In the genomic region with DNA sequence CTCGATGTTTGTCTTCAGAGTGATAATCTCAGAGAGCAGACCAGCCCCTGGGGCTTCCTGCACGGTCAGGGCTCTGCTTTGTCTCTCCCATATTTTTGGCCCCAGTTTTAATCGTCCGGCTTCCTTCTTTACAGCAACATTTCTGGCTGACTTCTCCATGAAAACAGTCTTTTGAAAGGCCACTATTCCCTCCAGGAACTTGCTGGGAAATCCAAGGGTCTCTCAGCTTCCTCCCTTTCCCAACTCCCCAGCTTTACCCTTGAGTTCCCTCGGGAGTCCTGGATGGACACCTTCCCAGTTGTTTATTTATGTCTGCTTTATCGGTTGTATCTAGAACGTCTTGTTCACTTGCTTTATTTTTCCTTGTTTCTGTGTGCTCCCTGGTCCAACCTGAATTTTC, we compare ENCODE assay signal across 18 mouse cellular contexts.
DNase-seq lines count a peak whose midpoint lies in the region; ATAC-seq and TF ChIP-seq lines count a peak whose summit lies in the region.
"Had no signal": no experiment of that assay in that cellular context is flagged by ENCODE, and none has a peak within 500 bp of the region (broad histone marks: within the 10 kb centered on the region; RNA-seq: fewer than 3 reads in every experiment).

No protein-coding gene starts in this region.

- H3K9ac ChIP-seq in heart, embryonic 11.5 days (ENCODE audit: low read depth, low read length), result no peak overlapping the region
- no peak overlapping the region for H3K9ac ChIP-seq in heart, postnatal 0 days (replicated peaks; ENCODE audit: low read depth, low read length)
- no peak overlapping the region for H3K9ac ChIP-seq in kidney, embryonic 15.5 days
- H3K9ac ChIP-seq: embryonic facial prominence, embryonic 15.5 days; liver, postnatal 0 days; midbrain, embryonic 12.5 days; neural tube, embryonic 13.5 days had no signal

- WGBS in heart, embryonic 11.5 days (ENCODE audit: insufficient replicate concordance), result 18% methylated on average over 7 of the region's 7 CpGs
- WGBS in heart, postnatal 0 days, result 20% methylated on average over 7 of the region's 7 CpGs
- WGBS in kidney, embryonic 15.5 days, result 44% methylated on average over 7 of the region's 7 CpGs

- no peaks in the 10 kb centered on the region for H3K27me3 ChIP-seq in heart, embryonic 11.5 days (ENCODE audit: control insufficient read depth, insufficient read depth, low read length)
- H3K27me3 ChIP-seq in heart, postnatal 0 days (ENCODE audit: control insufficient read depth, insufficient read depth, low read length), result no peaks in the 10 kb centered on the region
- H3K27me3 ChIP-seq in testis, adult 2 months (ENCODE audit: control insufficient read depth, insufficient read depth, low read length), result no peaks in the 10 kb centered on the region
- no peaks in the 10 kb centered on the region for H3K27me3 ChIP-seq in kidney, embryonic 15.5 days
- H3K27me3 ChIP-seq: embryonic facial prominence, embryonic 15.5 days; neural tube, embryonic 13.5 days had no signal

- peaks cover 17% of the 10 kb centered on the region for H3K4me1 ChIP-seq in heart, embryonic 11.5 days (ENCODE audit: control insufficient read depth, insufficient read depth, low read length)
- peaks cover 23% of the 10 kb centered on the region for H3K4me1 ChIP-seq in heart, postnatal 0 days (ENCODE audit: control insufficient read depth, insufficient read depth)
- no peaks in the 10 kb centered on the region for H3K4me1 ChIP-seq in testis, adult 2 months (ENCODE audit: control insufficient read depth, insufficient read depth, low read length)
- H3K4me1 ChIP-seq in kidney, embryonic 15.5 days, result no peaks in the 10 kb centered on the region
- H3K4me1 ChIP-seq: hindbrain, embryonic 10.5 days had no signal

- H3K4me3 ChIP-seq in heart, embryonic 11.5 days (ENCODE audit: low read depth, low read length), result no peak overlapping the region
- H3K4me3 ChIP-seq in heart, postnatal 0 days (ENCODE audit: low read depth, low read length), result no peak overlapping the region
- H3K4me3 ChIP-seq in testis, adult 2 months (ENCODE audit: control insufficient read depth, low read depth, low read length), result no peak overlapping the region
- no peak overlapping the region for H3K4me3 ChIP-seq in kidney, embryonic 15.5 days (replicated peaks)
- H3K4me3 ChIP-seq: embryonic facial prominence, embryonic 15.5 days; hindbrain, embryonic 10.5 days; midbrain, embryonic 12.5 days; neural tube, embryonic 13.5 days had no signal

- DNase-seq in ovary, adult 18-20 months (ENCODE audit: low spot score), result peak; percentile 30
- no peak for DNase-seq in ovary, postnatal 10 days (ENCODE audit: low spot score)
- no peak for DNase-seq in heart, postnatal 0 days (ENCODE audit: low spot score)
- DNase-seq in lung, postnatal 4 days, result no peak
- no peak for DNase-seq in spleen, adult 18-20 months
- DNase-seq: cerebellum, postnatal 10 days; liver; liver, postnatal 0 days; thymus, postnatal 4 days had no signal

- no peaks in the 10 kb centered on the region for H3K36me3 ChIP-seq in heart, embryonic 11.5 days (ENCODE audit: control insufficient read depth, insufficient read depth, low read length)
- H3K36me3 ChIP-seq in heart, postnatal 0 days (replicated peaks; ENCODE audit: control insufficient read depth, insufficient read depth, low read length), result no peaks in the 10 kb centered on the region
- no peaks in the 10 kb centered on the region for H3K36me3 ChIP-seq in testis, adult 2 months (ENCODE audit: control insufficient read depth, insufficient read depth, low read length)
- no peaks in the 10 kb centered on the region for H3K36me3 ChIP-seq in kidney, embryonic 15.5 days
- H3K36me3 ChIP-seq: embryonic facial prominence, embryonic 15.5 days; hindbrain, embryonic 10.5 days; midbrain, embryonic 12.5 days had no signal

- no peak for ATAC-seq in heart, embryonic 11.5 days (replicated peaks; ENCODE audit: insufficient number of reproducible peaks, low FRiP score, low TSS enrichment)
- no peak for ATAC-seq in heart, postnatal 0 days (ENCODE audit: insufficient read depth, low read depth)
- ATAC-seq in kidney, embryonic 15.5 days (replicated peaks; ENCODE audit: low FRiP score), result no peak
- ATAC-seq: inflammation-experienced regulatory T-cells, adult 6 months; liver, postnatal 0 days had no signal

- no peaks in the 10 kb centered on the region for H3K9me3 ChIP-seq in heart, embryonic 11.5 days (replicated peaks; ENCODE audit: control insufficient read depth, low read length)
- no peaks in the 10 kb centered on the region for H3K9me3 ChIP-seq in heart, postnatal 0 days (replicated peaks; ENCODE audit: control insufficient read depth, low read length)
- H3K9me3 ChIP-seq in kidney, embryonic 15.5 days (replicated peaks), result no peaks in the 10 kb centered on the region
- H3K9me3 ChIP-seq: embryonic facial prominence, embryonic 15.5 days; hindbrain, embryonic 10.5 days; midbrain, embryonic 12.5 days; neural tube, embryonic 13.5 days had no signal

- TF ChIP-seq CTCF in heart, postnatal 0 days (IDR thresholded peaks at IDR 0.05; ENCODE audit: low read depth), result no peak
- TF ChIP-seq CTCF in testis, adult 2 months (IDR thresholded peaks at IDR 0.05; ENCODE audit: control insufficient read depth, insufficient read depth, insufficient replicate concordance, low read depth, low read length), result no peak

- TF ChIP-seq POLR2A in testis, adult 2 months (IDR thresholded peaks at IDR 0.05; ENCODE audit: control insufficient read depth, low read depth, low read length), result no peak

- H3K4me2 ChIP-seq in heart, embryonic 11.5 days, result no peak overlapping the region
- no peak overlapping the region for H3K4me2 ChIP-seq in heart, postnatal 0 days (ENCODE audit: low read depth, low read length)
- H3K4me2 ChIP-seq in kidney, embryonic 15.5 days, result no peak overlapping the region
- H3K4me2 ChIP-seq: embryonic facial prominence, embryonic 15.5 days; midbrain, embryonic 12.5 days; neural tube, embryonic 13.5 days had no signal

- H3K27ac ChIP-seq in heart, embryonic 11.5 days (ENCODE audit: low read depth, low read length), result 0 out of 2 replicates have a peak overlapping the region, but pooled peaks have one; percentile 4
- H3K27ac ChIP-seq in heart, postnatal 0 days (ENCODE audit: low read depth), result peak overlapping the region; percentile 64
- peak overlapping the region; percentile 76; the same call in 1 of the 2 replicates for H3K27ac ChIP-seq in testis, adult 2 months (ENCODE audit: control insufficient read depth, insufficient read depth, low read depth, low read length)
- H3K27ac ChIP-seq in kidney, embryonic 15.5 days, result no peak overlapping the region
- H3K27ac ChIP-seq: embryonic facial prominence, embryonic 15.5 days; hindbrain, embryonic 10.5 days; macrophage; midbrain, embryonic 12.5 days; neural tube, embryonic 13.5 days had no signal

- 0 out of 2 replicates have a peak, but pooled peaks have one; percentile 37 for TF ChIP-seq EP300 in heart, postnatal 0 days (IDR thresholded peaks at IDR 0.05; ENCODE audit: low read depth)
